Mouse (Mus musculus) ES-E14 (cell line): ENCODE data around the gene Lcmt1. TPM values are rescaled to one million over a fixed set of nuclear protein-coding genes. Genes with fewer than 3 reads are reported as not detected.
A peak's percentile ranks its signal among the peaks of the same experiment; 100 is the strongest.

Source experiments
- DNase-seq: peaks from one replicate; pipeline ENCODE4 v3.0.0-alpha.2; 2013; ENCODE audit warnings: low read depth, low spot score
- H3K27ac ChIP-seq: 2 replicates; pipeline ENCODE4 v1.5.1; 2012; ENCODE audit warnings: low read depth, mild to moderate bottlenecking, low read length, moderate library complexity, mixed read lengths; ENCODE audit not compliant: poor library complexity, insufficient read depth, severe bottlenecking
- H3K36me3 ChIP-seq: 2 replicates; pipeline ENCODE4 v1.6.1; 2012; ENCODE audit warnings: mild to moderate bottlenecking, low read length, moderate library complexity, mixed read lengths; ENCODE audit not compliant: control insufficient read depth, poor library complexity, insufficient read depth, severe bottlenecking
- H3K4me1 ChIP-seq, 2 experiments: fragments of 150-350 bp in 1 of 2; sonication (generic) in 1 of 2; 2 replicates each; pipeline ENCODE4 v1.6.1; 2012; ENCODE audit warnings: low read length in 2 of 2, mild to moderate bottlenecking in 1 of 2, mixed read lengths in 1 of 2; ENCODE audit not compliant: control insufficient read depth in 2 of 2, insufficient read depth in 2 of 2, poor library complexity in 1 of 2
- H3K4me3 ChIP-seq, 2 experiments: fragments of 150-350 bp in 1 of 2; sonication (generic) in 1 of 2; 2 replicates each; pipeline ENCODE4 v1.5.1; 2012; ENCODE audit warnings: low read length in 2 of 2, low read depth in 1 of 2, mild to moderate bottlenecking in 1 of 2, mixed read lengths in 1 of 2; ENCODE audit not compliant: insufficient read depth in 1 of 2, poor library complexity in 1 of 2, severe bottlenecking in 1 of 2
- H3K9ac ChIP-seq: 2 replicates; pipeline ENCODE4 v1.6.1; 2012; ENCODE audit warnings: low read depth, mild to moderate bottlenecking, low read length, mixed read lengths; ENCODE audit not compliant: poor library complexity, insufficient read depth, severe bottlenecking
- H3K9me3 ChIP-seq: fragments of 150-350 bp; sonication (generic); 2 replicates; pipeline ENCODE4 v1.6.1; 2012; ENCODE audit warnings: low read depth, mild to moderate bottlenecking, low read length; ENCODE audit not compliant: control insufficient read depth, insufficient read depth
- CHD2 ChIP-seq: IDR thresholded peaks from 2 replicates; pipeline ENCODE4 v1.6.1; 2014; ENCODE audit warnings: mild to moderate bottlenecking, low read depth, low read length, inconsistent platforms
- HCFC1 ChIP-seq: IDR thresholded peaks from 2 replicates; pipeline ENCODE4 v1.6.1; 2012; ENCODE audit warnings: low read length, inconsistent platforms, borderline replicate concordance; ENCODE audit not compliant: insufficient read depth
- MAFK ChIP-seq: IDR thresholded peaks from 2 replicates; pipeline ENCODE4 v1.6.1; 2014; ENCODE audit warnings: mild to moderate bottlenecking, low read depth, low read length, inconsistent platforms; ENCODE audit not compliant: insufficient read depth
- ZC3H11A ChIP-seq: IDR thresholded peaks from 2 replicates; pipeline ENCODE4 v1.6.1; 2012; ENCODE audit warnings: low read depth, mild to moderate bottlenecking, inconsistent platforms, low read length, borderline replicate concordance
- ZNF384 ChIP-seq: IDR thresholded peaks from 2 replicates; pipeline ENCODE4 v1.6.1; 2012; ENCODE audit warnings: low read depth, low read length, inconsistent platforms
- in situ Hi-C, 2 experiments: fragments of 600-800 bp; cut with MboI; formaldehyde crosslinking; loops; one replicate each; pipeline ENCODE4 v1.15.1; 2025; ENCODE audit warnings: low sequenced_read_pairs in 2 of 2, inconsistent platforms in 1 of 2; ENCODE audit not compliant: unreplicated experiment in 2 of 2
- total RNA-seq: library from RNA; depleted of rRNA; stranded (reverse); fragments of 300-350 nt; gene quantifications from 2 replicates; pipeline ENCODE4 v1.2.3, GENCODE M21; 2012; rRNA removed

Lcmt1 gene
- total RNA-seq, 1 experiment: 31.8 TPM

- H3K27ac ChIP-seq: no peak overlapping the region
These were observed 96.3 kb downstream of the Lcmt1 start for GRCm38 (mm10) chr7:123465692-123466387.

GRCm38 (mm10) chr7:123467961-123468360 is 98.4 kb downstream of the Lcmt1 start:
- Histone ChIP-seq H3K27ac (no peak overlapping the region), H3K36me3 (no peaks in the 10 kb centered on the region), H3K9ac (no peak overlapping the region), H3K9me3 (no peaks in the 10 kb centered on the region), H3K4me3 (no peak overlapping the region), H3K4me1 (no peaks in the 10 kb centered on the region)
- DNase-seq: no peak
- in situ Hi-C loops: loop anchor here (10.0 to 25.0 kb wide), 4 partner anchors 256 to 433 kb away; partner anchors contain the start of gene Slc5a11 (in 1 of the 2)
- TF ChIP-seq ZNF384 (no peak), ZC3H11A (no peak), CHD2 (no peak), HCFC1 (no peak), MAFK (no peak)

More at GRCm38 (mm10) chr7:123465692-123466387, 96.3 kb downstream of the Lcmt1 start:
- Histone ChIP-seq H3K4me1 (no peaks in the 10 kb centered on the region), H3K36me3 (no peaks in the 10 kb centered on the region), H3K9me3 (no peaks in the 10 kb centered on the region), H3K4me3 (no peak overlapping the region), H3K9ac (no peak overlapping the region)
- DNase-seq: peak; percentile 68
- TF ChIP-seq HCFC1: no peak
- no peak for TF ChIP-seq ZNF384
- TF ChIP-seq ZC3H11A: peak; percentile 98
- in situ Hi-C loops: loop anchor here (10.0 to 25.0 kb wide), 4 partner anchors 254 to 431 kb away; partner anchors contain the start of gene Slc5a11 (in 1 of the 2)

Other genes starting within 250 kb of the Lcmt1 start
- 42.9 and 46.6 TPM in 2 replicates for gene Tnrc6a, start 245.9 kb upstream of the Lcmt1 start, total RNA-seq
- 22.0 and 32.2 TPM in 2 replicates for gene Slc5a11, start 155.0 kb upstream of the Lcmt1 start, total RNA-seq
- 9.5 and 9.8 TPM in 2 replicates for gene Arhgap17, start 131 bp downstream of the Lcmt1 start, total RNA-seq
- 0.48 and 1.5 TPM in 2 replicates for gene Aqp8, start 92.5 kb downstream of the Lcmt1 start, total RNA-seq
- gene Zkscan2, start 130.7 kb downstream of the Lcmt1 start, total RNA-seq: 1.4 and 2.0 TPM in 2 replicates